Mouse (Mus musculus): ENCODE measurements around the gene Fbh1. TPM values are rescaled to one million over a fixed set of nuclear protein-coding genes. Genes with fewer than 3 reads are reported as not detected.

Gene Fbh1
- total and polyA plus RNA-seq, 2 experiments from 2014 or later = 85.0 to 102 TPM

DNA sequence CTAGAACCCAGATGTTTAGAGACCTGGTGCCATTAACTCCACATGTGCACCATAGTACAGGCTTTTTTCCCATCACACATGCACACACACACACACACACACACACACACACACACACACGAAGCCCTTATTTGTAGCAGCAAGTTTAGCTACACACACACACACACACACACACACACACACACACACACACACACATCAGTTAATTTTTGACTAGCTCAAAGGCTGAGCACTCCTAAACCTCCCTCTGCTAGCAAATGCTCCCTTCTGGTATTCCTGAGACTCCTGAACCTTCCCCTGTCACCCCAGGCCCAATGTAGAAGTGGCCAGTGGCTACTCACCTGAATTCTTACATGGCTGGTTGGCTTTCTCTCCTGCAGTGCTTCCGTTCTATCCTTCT is 83.3 kb downstream of the Fbh1 start:
- 85% methylated on average over 2 of the region's 2 CpGs for WGBS
- Histone ChIP-seq H3K4me1 (ENCODE audit: insufficient read depth, low read length) (no peaks in the 10 kb centered on the region), H3K4me3 (ENCODE audit: low read depth, low read length) (no peak overlapping the region), H3K9me3 (ENCODE audit: low read length) (no peaks in the 10 kb centered on the region), H3K9ac (replicated peaks; ENCODE audit: low read length, poor library complexity, severe bottlenecking) (no peak overlapping the region), H3K36me3 (ENCODE audit: insufficient read depth, low read length) (no peaks in the 10 kb centered on the region), H3K27me3 (ENCODE audit: insufficient read depth, low read length) (no peaks in the 10 kb centered on the region), H3K4me2 (ENCODE audit: low read depth, low read length, poor library complexity, severe bottlenecking) (no peak overlapping the region), H3K27ac (ENCODE audit: low read depth, low read length) (no peak overlapping the region)
- ATAC-seq (ENCODE audit: low FRiP score) = no peak
- TF ChIP-seq CTCF (IDR thresholded peaks at IDR 0.05) = no peak
- DNase-seq (ENCODE audit: low spot score) = no peak

DNA sequence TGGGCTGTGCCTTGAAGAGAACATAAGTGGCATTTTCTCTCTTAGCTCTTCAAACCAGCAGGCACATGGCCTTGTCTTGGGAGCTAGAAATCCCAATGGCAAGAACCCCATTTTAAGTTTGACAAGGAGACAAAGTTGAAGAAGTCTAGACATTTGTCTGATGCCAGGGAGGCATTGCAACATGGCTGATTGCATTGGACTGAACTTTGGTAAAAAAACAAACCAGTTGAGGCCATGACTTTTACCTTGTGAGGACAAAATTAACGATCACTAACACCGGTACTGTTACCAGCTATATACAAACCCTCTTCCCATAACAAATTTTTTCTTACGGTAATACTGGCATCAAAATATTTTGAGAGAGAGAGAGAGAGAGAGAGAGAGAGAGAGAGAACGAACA is 84.0 kb downstream of the Fbh1 start:
- no peaks in the 10 kb centered on the region for H3K4me1 ChIP-seq (ENCODE audit: insufficient read depth, low read length)
- no peak for ATAC-seq (ENCODE audit: low FRiP score)
- TF ChIP-seq CTCF (IDR thresholded peaks at IDR 0.05) = no peak
- WGBS = 90% methylated on average over 4 of the region's 4 CpGs
- no peak overlapping the region for H3K27ac ChIP-seq (ENCODE audit: low read depth, low read length)
- H3K27me3 ChIP-seq (ENCODE audit: insufficient read depth, low read length) = no peaks in the 10 kb centered on the region
- H3K4me2 ChIP-seq (ENCODE audit: low read depth, low read length, poor library complexity, severe bottlenecking) = no peak overlapping the region
- H3K4me3 ChIP-seq (ENCODE audit: low read depth, low read length) = no peak overlapping the region
- no peaks in the 10 kb centered on the region for H3K9me3 ChIP-seq (ENCODE audit: low read length)
- no peaks in the 10 kb centered on the region for H3K36me3 ChIP-seq (ENCODE audit: insufficient read depth, low read length)
- H3K9ac ChIP-seq (replicated peaks; ENCODE audit: low read length, poor library complexity, severe bottlenecking) = no peak overlapping the region
- DNase-seq (ENCODE audit: low spot score) = no peak

Other genes with a start within 250 kb of the Fbh1 start
- gene Pfkfb3, start 223.5 kb downstream of the Fbh1 start, total RNA-seq (2014; rRNA removed) = 14.7 and 17.8 TPM in 2 replicates
- 20.9 and 23.5 TPM in 2 replicates for gene Pfkfb3, start 223.5 kb downstream of the Fbh1 start, polyA plus RNA-seq (2015; fragmentation: Nextera tagmentation; extraction: Ambion mirVana)
- 76.1 and 97.7 TPM in 2 replicates for gene Rbm17, start 173.4 kb downstream of the Fbh1 start, total RNA-seq (2014; rRNA removed)
- gene Rbm17, start 173.4 kb downstream of the Fbh1 start, polyA plus RNA-seq (2015; fragmentation: Nextera tagmentation; extraction: Ambion mirVana) = 117 and 119 TPM in 2 replicates
- gene Gm17490, start 151.3 kb downstream of the Fbh1 start, total RNA-seq (2014; rRNA removed) = not detected in 2 replicates
- not detected in 2 replicates for gene Gm17490, start 151.3 kb downstream of the Fbh1 start, polyA plus RNA-seq (2015; fragmentation: Nextera tagmentation; extraction: Ambion mirVana)
- 0.05 TPM in 1 of 2 replicates, not detected in the other for gene Il2ra, start 134.8 kb downstream of the Fbh1 start, total RNA-seq (2014; rRNA removed)
- not detected in 2 replicates for gene Il2ra, start 134.8 kb downstream of the Fbh1 start, polyA plus RNA-seq (2015; fragmentation: Nextera tagmentation; extraction: Ambion mirVana)
- gene Il15ra, start 72.3 kb downstream of the Fbh1 start, total RNA-seq (2014; rRNA removed) = 0.76 and 0.99 TPM in 2 replicates
- gene Il15ra, start 72.3 kb downstream of the Fbh1 start, polyA plus RNA-seq (2015; fragmentation: Nextera tagmentation; extraction: Ambion mirVana) = 1.4 TPM in 2 replicates
- 45.2 and 66.6 TPM in 2 replicates for gene Ankrd16, start 294 bp upstream of the Fbh1 start, total RNA-seq (2014; rRNA removed)
- 35.0 and 36.3 TPM in 2 replicates for gene Ankrd16, start 294 bp upstream of the Fbh1 start, polyA plus RNA-seq (2015; fragmentation: Nextera tagmentation; extraction: Ambion mirVana)